Mouse (Mus musculus) heart, postnatal 0 days (tissue): ENCODE results near the gene Anapc16.
"Not testable (repeated sequence)": the region's sequence is repeated elsewhere in the genome, so short reads cannot be mapped to it uniquely, and the experiment has no call there.

ENCODE experiments used
- CTCF ChIP-seq: IDR thresholded peaks from 2 replicates; pipeline ENCODE4 v1.5.1; 2016; ENCODE audit warnings: antibody characterized with exemption, control low read depth, low read depth
- EP300 ChIP-seq: IDR thresholded peaks from 2 replicates; pipeline ENCODE4 v1.6.1; 2016; ENCODE audit warnings: antibody characterized with exemption, low read depth

- not testable (repeated sequence) for TF ChIP-seq CTCF, EP300
Observed at GRCm38 (mm10) chr10:60001663-60002062, 1.3 kb downstream of the Anapc16 start.
